Mouse (Mus musculus) liver, embryonic 15.5 days (tissue): ENCODE measurements around the gene Spem2. TPM values are rescaled to one million over a fixed set of nuclear protein-coding genes. Genes with fewer than 3 reads are reported as not detected.

Source experiments
- ATAC-seq: fragments of 200-750 bp; cut with Nextera tagmentation; 2 replicates; pipeline ENCODE4 v1.8.0; 2017; ENCODE audit warnings: moderate number of reproducible peaks, mild to moderate bottlenecking, moderate library complexity; ENCODE audit not compliant: insufficient read depth
- H3K27ac ChIP-seq: fragments of 300-500 bp; sonication (generic); replicated peaks from 2 replicates; pipeline ENCODE4 v1.5.1; 2015; ENCODE audit warnings: mild to moderate bottlenecking, inconsistent platforms
- H3K27me3 ChIP-seq: fragments of 300-500 bp; sonication (generic); 2 replicates; pipeline ENCODE4 v1.6.1; 2015; ENCODE audit warnings: mild to moderate bottlenecking, inconsistent platforms
- H3K36me3 ChIP-seq: fragments of 300-500 bp; sonication (generic); replicated peaks from 2 replicates; pipeline ENCODE4 v1.6.1; 2015; ENCODE audit warnings: moderate library complexity, mild to moderate bottlenecking, inconsistent platforms
- H3K4me1 ChIP-seq: fragments of 300-500 bp; sonication (generic); replicated peaks from 2 replicates; pipeline ENCODE4 v1.6.1; 2015; ENCODE audit warnings: inconsistent platforms
- H3K4me2 ChIP-seq: fragments of 300-500 bp; sonication (generic); 2 replicates; pipeline ENCODE4 v1.6.1; 2015; ENCODE audit warnings: moderate library complexity, mild to moderate bottlenecking, inconsistent platforms
- H3K4me3 ChIP-seq: fragments of 300-500 bp; sonication (generic); replicated peaks from 2 replicates; pipeline ENCODE4 v1.5.1; 2015; ENCODE audit warnings: mild to moderate bottlenecking, inconsistent platforms
- H3K9ac ChIP-seq: fragments of 300-500 bp; sonication (generic); 2 replicates; pipeline ENCODE4 v1.6.1; 2015; ENCODE audit warnings: moderate library complexity, mild to moderate bottlenecking, inconsistent platforms
- H3K9me3 ChIP-seq: fragments of 300-500 bp; sonication (generic); replicated peaks from 2 replicates; pipeline ENCODE4 v1.6.1; 2016; ENCODE audit warnings: inconsistent platforms
- WGBS: fragments of 180-500 bp; shearing (Covaris S2); methylation state at CpG from one replicate; pipeline ENCODE4 v1.1.7; 2015; ENCODE audit warnings: mixed read lengths; ENCODE audit not compliant: insufficient replicate concordance; 5-methylcytosine and 5-hydroxymethylcytosine counted together
- polyA plus RNA-seq: library from polyadenylated mRNA; unstranded; fragments of >200 nt; fragmentation: Nextera tagmentation; extraction: Ambion mirVana; gene quantifications from 2 replicates; pipeline ENCODE4 v1.2.1, GENCODE M21; 2015

Gene Spem2
- polyA plus RNA-seq, 1 experiment from 2014 or later, result not detected

DNA sequence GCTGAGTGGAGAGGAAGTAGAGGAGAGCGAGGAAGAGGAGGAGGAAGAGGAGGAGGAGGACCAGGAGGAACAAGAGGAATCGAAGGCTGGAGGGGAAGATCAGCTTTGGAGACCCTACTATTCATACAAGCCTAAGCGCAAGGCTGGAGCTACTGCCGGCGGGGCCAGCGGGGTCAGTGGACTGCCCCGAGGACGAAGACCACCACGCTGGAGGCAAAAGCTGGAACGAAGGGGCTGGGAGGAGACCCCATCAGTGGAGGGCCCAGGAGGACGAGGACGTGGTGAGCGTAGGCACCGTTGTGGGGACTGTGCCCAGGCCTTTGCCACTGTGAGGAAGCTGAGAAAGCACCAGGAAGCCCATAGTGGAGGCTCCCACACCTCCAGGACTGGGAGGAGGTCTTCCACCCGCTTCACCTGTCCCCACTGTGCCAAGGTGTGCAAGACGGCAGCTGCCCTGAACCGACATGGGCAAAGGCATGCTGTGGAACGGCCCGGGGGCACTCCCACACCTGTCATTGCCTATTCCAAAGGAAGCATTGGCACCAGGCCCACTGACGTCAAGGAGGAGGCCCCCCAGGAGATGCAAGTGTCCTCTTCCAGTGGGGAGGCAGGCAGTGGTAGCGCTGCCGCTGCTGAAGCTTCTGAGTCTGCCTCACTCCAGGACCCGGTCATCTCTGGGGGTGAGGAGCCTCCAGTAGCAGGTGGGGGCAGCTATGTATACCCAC, 39.8 kb downstream of the Spem2 start:
- no peak overlapping the region for H3K9ac ChIP-seq
- H3K4me3 ChIP-seq, result no peak overlapping the region
- 59% methylated on average over 23 of the region's 23 CpGs for WGBS
- no peak overlapping the region for H3K27ac ChIP-seq
- H3K4me1 ChIP-seq, result no peaks in the 10 kb centered on the region; the same call in 1 of the 2 replicates
- H3K36me3 ChIP-seq, result no peaks in the 10 kb centered on the region
- H3K9me3 ChIP-seq, result no peaks in the 10 kb centered on the region
- H3K27me3 ChIP-seq, result peaks cover 62% of the 10 kb centered on the region
- no peak for ATAC-seq
- H3K4me2 ChIP-seq, result no peak overlapping the region

DNA sequence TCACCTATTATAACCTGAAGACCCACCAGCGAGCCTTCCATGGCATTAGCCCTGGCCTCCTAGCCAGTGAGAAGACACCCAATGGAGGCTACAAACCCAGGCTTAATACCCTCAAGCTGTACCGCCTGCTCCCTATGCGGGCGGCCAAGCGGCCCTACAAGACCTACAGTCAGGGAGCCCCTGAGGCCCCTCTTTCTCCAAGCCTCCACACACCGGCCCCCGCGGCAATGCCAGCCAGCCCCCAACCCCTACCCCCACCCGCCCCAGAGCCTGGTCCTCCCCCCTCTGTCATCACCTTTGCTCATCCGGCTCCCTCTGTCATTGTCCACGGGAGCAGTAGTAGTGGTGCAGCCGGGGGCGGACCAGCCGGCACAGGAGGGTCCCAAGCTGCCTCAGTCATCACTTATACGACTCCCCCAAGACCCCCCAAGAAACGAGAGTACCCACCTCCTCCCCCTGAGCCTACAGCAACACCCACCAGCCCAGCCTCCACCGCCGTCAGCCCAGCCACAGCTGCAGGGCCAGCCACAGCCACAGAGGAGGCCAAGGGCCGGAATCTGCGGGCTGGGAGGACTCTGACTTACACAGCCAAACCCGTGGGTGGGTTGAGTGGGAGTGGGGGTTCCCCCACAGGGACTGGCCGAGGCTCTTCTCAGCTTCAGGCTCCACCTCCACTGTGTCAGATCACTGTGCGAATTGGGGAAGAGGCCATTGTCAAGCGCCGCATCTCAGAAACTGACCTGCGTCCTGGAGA, 40.6 kb downstream of the Spem2 start:
- no peak overlapping the region for H3K27ac ChIP-seq
- H3K36me3 ChIP-seq, result no peaks in the 10 kb centered on the region
- H3K9me3 ChIP-seq, result no peaks in the 10 kb centered on the region
- no peak overlapping the region for H3K9ac ChIP-seq
- H3K27me3 ChIP-seq, result peaks cover 61% of the 10 kb centered on the region
- 54% methylated on average over 26 of the region's 26 CpGs for WGBS
- H3K4me3 ChIP-seq, result no peak overlapping the region
- no peak for ATAC-seq
- H3K4me1 ChIP-seq, result no peaks in the 10 kb centered on the region; the same call in 1 of the 2 replicates
- no peak overlapping the region for H3K4me2 ChIP-seq

DNA sequence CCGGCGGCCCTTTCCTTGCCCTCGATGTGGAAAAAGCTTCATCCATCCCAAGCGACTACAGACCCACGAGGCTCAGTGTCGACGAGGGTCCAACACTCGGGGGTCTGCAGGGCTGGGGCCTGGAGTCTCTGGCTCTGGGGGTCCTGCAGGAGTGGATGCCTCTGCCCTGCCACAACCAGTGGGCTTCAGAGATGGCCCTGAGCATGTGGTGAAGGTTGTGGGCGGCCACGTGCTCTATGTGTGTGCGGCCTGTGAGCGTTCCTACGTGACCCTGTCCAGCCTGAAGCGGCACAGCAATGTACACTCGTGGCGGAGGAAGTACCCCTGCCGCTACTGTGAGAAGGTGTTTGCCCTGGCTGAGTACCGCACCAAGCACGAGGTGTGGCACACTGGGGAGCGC, 41.8 kb downstream of the Spem2 start:
- H3K27me3 ChIP-seq, result peaks cover 49% of the 10 kb centered on the region

GRCm38 (mm10) chr11:69775716-69776115, 42.5 kb downstream of the Spem2 start:
- ATAC-seq, result no peak
- H3K27me3 ChIP-seq, result peaks cover 42% of the 10 kb centered on the region

More for the DNA sequence above, 41.8 kb downstream of the Spem2 start:
- ATAC-seq, result no peak
- no peaks in the 10 kb centered on the region for H3K36me3 ChIP-seq
- 74% methylated on average over 20 of the region's 20 CpGs for WGBS
- H3K9ac ChIP-seq, result no peak overlapping the region
- no peak overlapping the region for H3K4me3 ChIP-seq
- H3K27ac ChIP-seq, result no peak overlapping the region
- H3K9me3 ChIP-seq, result no peaks in the 10 kb centered on the region
- H3K4me2 ChIP-seq, result no peak overlapping the region
- no peaks in the 10 kb centered on the region; the same call in 1 of the 2 replicates for H3K4me1 ChIP-seq

DNA sequence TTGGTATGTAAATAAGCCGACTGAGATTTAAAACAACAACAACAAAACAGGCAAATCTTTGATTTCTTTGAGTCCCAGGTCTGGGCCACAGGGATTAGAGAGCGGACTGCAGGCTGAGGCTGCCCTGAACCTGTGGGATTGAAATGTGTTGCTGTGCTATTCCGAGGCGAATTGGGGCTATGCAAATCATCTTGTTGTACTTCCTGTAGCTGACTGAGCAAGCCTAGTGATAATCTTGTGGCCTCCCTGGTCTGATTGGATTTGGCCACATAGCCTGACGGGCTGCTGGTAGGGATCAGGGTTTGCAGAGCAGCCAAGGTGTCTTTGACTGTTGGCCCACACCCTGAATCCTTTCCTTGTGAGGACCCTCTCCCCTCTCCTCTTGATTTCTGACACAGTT, 43.3 kb downstream of the Spem2 start:
- no peak overlapping the region for H3K4me2 ChIP-seq
- ATAC-seq, result no peak
- H3K4me1 ChIP-seq, result no peaks in the 10 kb centered on the region; the same call in 1 of the 2 replicates
- WGBS, result 33% methylated on average over 5 of the region's 5 CpGs
- H3K9me3 ChIP-seq, result no peaks in the 10 kb centered on the region
- H3K4me3 ChIP-seq, result no peak overlapping the region
- H3K9ac ChIP-seq, result no peak overlapping the region
- H3K27me3 ChIP-seq, result peaks cover 34% of the 10 kb centered on the region
- H3K36me3 ChIP-seq, result no peaks in the 10 kb centered on the region
- H3K27ac ChIP-seq, result no peak overlapping the region

More at GRCm38 (mm10) chr11:69775716-69776115, 42.5 kb downstream of the Spem2 start:
- WGBS, result 65% methylated on average over 10 of the region's 10 CpGs
- Histone ChIP-seq H3K9ac (no peak overlapping the region), H3K36me3 (no peaks in the 10 kb centered on the region), H3K4me3 (no peak overlapping the region), H3K27ac (no peak overlapping the region), H3K4me2 (no peak overlapping the region), H3K4me1 (no peaks in the 10 kb centered on the region; the same call in 1 of the 2 replicates), H3K9me3 (no peaks in the 10 kb centered on the region)

- peak overlapping the region; percentile 94 for H3K4me2 ChIP-seq
- peaks cover 15% of the 10 kb centered on the region for H3K27me3 ChIP-seq
- H3K36me3 ChIP-seq, result no peaks in the 10 kb centered on the region
- ATAC-seq, result no peak
- no peaks in the 10 kb centered on the region for H3K9me3 ChIP-seq
- no peak overlapping the region for H3K27ac ChIP-seq
- H3K4me1 ChIP-seq, result peaks cover 31% of the 10 kb centered on the region
- no peak overlapping the region for H3K4me3 ChIP-seq
- H3K9ac ChIP-seq, result no peak overlapping the region
- WGBS, result 59% methylated on average over 4 of the region's 4 CpGs
These were observed 50.7 kb downstream of the Spem2 start for GRCm38 (mm10) chr11:69767625-69767909.

DNA sequence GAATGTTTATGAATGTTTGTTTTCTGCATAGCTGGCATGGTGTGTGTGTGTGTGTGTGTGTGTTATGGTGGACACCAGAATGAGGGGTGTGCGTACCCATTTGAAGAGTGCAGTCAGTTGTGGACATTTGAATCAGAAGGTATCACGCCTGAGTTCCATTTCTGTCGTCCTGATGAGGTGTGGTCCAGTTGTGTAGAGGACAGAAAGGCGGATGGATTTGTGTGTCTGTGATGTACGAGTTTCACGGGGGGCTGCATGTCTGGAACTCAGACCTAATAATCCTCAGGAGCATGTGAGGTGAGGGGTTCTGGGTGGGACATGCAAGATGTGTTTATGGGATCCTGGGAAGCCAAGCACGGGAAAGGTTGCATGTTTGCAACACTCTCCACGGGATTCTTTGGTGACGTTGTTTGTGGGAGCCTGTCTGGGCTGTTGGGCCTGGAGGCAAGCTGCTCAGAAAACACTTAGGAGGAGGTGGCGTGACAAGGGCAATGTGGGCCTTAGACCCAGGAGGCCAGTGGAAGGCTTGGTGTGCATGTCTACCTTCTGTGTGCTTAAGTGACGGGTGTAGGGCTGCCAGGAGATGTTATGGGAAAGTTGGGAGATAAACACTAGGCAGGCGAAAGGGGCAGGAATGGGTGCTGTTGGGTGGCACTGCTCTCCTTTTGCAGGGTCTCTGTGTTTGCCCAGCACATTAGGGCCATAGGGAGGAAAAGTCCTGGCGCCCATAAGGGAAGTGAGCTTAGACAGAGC, 51.2 kb downstream of the Spem2 start:
- Histone ChIP-seq H3K4me3 (peak overlapping the region; percentile 72), H3K9ac (no peak overlapping the region; the same call in 1 of the 2 replicates), H3K27me3 (peaks cover 15% of the 10 kb centered on the region), H3K9me3 (no peaks in the 10 kb centered on the region), H3K4me2 (peak overlapping the region; percentile 94), H3K36me3 (no peaks in the 10 kb centered on the region), H3K4me1 (peaks cover 31% of the 10 kb centered on the region), H3K27ac (no peak overlapping the region; the same call in 1 of the 2 replicates)
- 64% methylated on average over 13 of the region's 13 CpGs for WGBS
- ATAC-seq, result no peak

Other genes starting within 250 kb of the Spem2 start
- gene Wrap53, start 238.2 kb downstream of the Spem2 start, polyA plus RNA-seq, result 15.9 and 16.9 TPM in 2 replicates
- gene Trp53, start 238.1 kb downstream of the Spem2 start, polyA plus RNA-seq, result 62.4 and 63.8 TPM in 2 replicates
- 14.1 and 14.7 TPM in 2 replicates for gene Atp1b2, start 212.5 kb downstream of the Spem2 start, polyA plus RNA-seq
- gene Shbg, start 200.6 kb downstream of the Spem2 start, polyA plus RNA-seq, result 26.6 and 27.2 TPM in 2 replicates
- 10.2 and 11.1 TPM in 2 replicates for gene Sat2, start 196.4 kb downstream of the Spem2 start, polyA plus RNA-seq
- gene Fxr2, start 185.5 kb downstream of the Spem2 start, polyA plus RNA-seq, result 7.3 and 9.7 TPM in 2 replicates
- not detected in 2 replicates for gene Sox15, start 163.2 kb downstream of the Spem2 start, polyA plus RNA-seq
- 34.1 and 35.2 TPM in 2 replicates for gene Mpdu1, start 155.8 kb downstream of the Spem2 start, polyA plus RNA-seq
- 28.2 and 31.4 TPM in 2 replicates for gene Cd68, start 152.3 kb downstream of the Spem2 start, polyA plus RNA-seq
- 228 and 232 TPM in 2 replicates for gene Eif4a1, start 146.0 kb downstream of the Spem2 start, polyA plus RNA-seq
- gene Senp3, start 136.4 kb downstream of the Spem2 start, polyA plus RNA-seq, result 23.9 and 27.2 TPM in 2 replicates
- gene Tnfsf13, start 132.7 kb downstream of the Spem2 start, polyA plus RNA-seq, result 0.15 and 0.64 TPM in 2 replicates
- gene Tnfsf12, start 122.6 kb downstream of the Spem2 start, polyA plus RNA-seq, result 2.1 and 2.6 TPM in 2 replicates
- gene Tnfsfm13, start 122.4 kb downstream of the Spem2 start, polyA plus RNA-seq, result 0.85 and 0.89 TPM in 2 replicates
- 10.2 and 10.4 TPM in 2 replicates for gene Polr2a, start 59.8 kb downstream of the Spem2 start, polyA plus RNA-seq
- gene Slc35g3, start 56.5 kb downstream of the Spem2 start, polyA plus RNA-seq, result not detected in 2 replicates
- gene Zbtb4, start 52.6 kb downstream of the Spem2 start, polyA plus RNA-seq, result 0.43 and 0.92 TPM in 2 replicates
- gene Chrnb1, start 22.5 kb downstream of the Spem2 start, polyA plus RNA-seq, result 0.84 and 1.3 TPM in 2 replicates
- 0.16 and 0.18 TPM in 2 replicates for gene Fgf11, start 16.6 kb downstream of the Spem2 start, polyA plus RNA-seq
- 0.69 and 0.94 TPM in 2 replicates for gene Tmem102, start 12.8 kb downstream of the Spem2 start, polyA plus RNA-seq
- not detected in 2 replicates for gene Gm39566, start 3.2 kb downstream of the Spem2 start, polyA plus RNA-seq
- not detected in 2 replicates for gene Spem1, start 3.7 kb upstream of the Spem2 start, polyA plus RNA-seq
- gene Nlgn2, start 19.3 kb upstream of the Spem2 start, polyA plus RNA-seq, result 0.54 and 0.64 TPM in 2 replicates
- gene Tmem256, start 20.0 kb upstream of the Spem2 start, polyA plus RNA-seq, result 336 and 387 TPM in 2 replicates
- gene Plscr3, start 27.9 kb upstream of the Spem2 start, polyA plus RNA-seq, result 26.1 and 28.0 TPM in 2 replicates
- gene Tnk1, start 40.3 kb upstream of the Spem2 start, polyA plus RNA-seq, result 0.60 and 0.62 TPM in 2 replicates
- gene Tmem95, start 59.6 kb upstream of the Spem2 start, polyA plus RNA-seq, result not detected in 2 replicates
- gene Kctd11, start 62.9 kb upstream of the Spem2 start, polyA plus RNA-seq, result 1.2 and 1.4 TPM in 2 replicates
- 5.9 and 7.2 TPM in 2 replicates for gene Acap1, start 77.1 kb upstream of the Spem2 start, polyA plus RNA-seq
- 0.89 and 1.0 TPM in 2 replicates for gene 2810408A11Rik, start 82.5 kb upstream of the Spem2 start, polyA plus RNA-seq
- 2.7 and 3.1 TPM in 2 replicates for gene Neurl4, start 82.6 kb upstream of the Spem2 start, polyA plus RNA-seq
- gene Gps2, start 95.4 kb upstream of the Spem2 start, polyA plus RNA-seq, result 90.6 and 98.4 TPM in 2 replicates
- 1,245 and 1,257 TPM in 2 replicates for gene Eif5a, start 103.5 kb upstream of the Spem2 start, polyA plus RNA-seq
- gene Ybx2, start 117.3 kb upstream of the Spem2 start, polyA plus RNA-seq, result not detected in 2 replicates
- 19.9 and 22.1 TPM in 2 replicates for gene Slc2a4, start 129.7 kb upstream of the Spem2 start, polyA plus RNA-seq
- gene Cldn7, start 146.3 kb upstream of the Spem2 start, polyA plus RNA-seq, result 4.5 and 6.6 TPM in 2 replicates
- gene Ctdnep1, start 162.7 kb upstream of the Spem2 start, polyA plus RNA-seq, result 8.9 and 11.9 TPM in 2 replicates
- gene Elp5, start 164.1 kb upstream of the Spem2 start, polyA plus RNA-seq, result 58.1 and 60.5 TPM in 2 replicates
- gene Gabarap, start 172.7 kb upstream of the Spem2 start, polyA plus RNA-seq, result 252 and 262 TPM in 2 replicates
- 23.1 and 24.0 TPM in 2 replicates for gene Phf23, start 177.3 kb upstream of the Spem2 start, polyA plus RNA-seq
- gene Dvl2, start 182.1 kb upstream of the Spem2 start, polyA plus RNA-seq, result 5.3 and 5.5 TPM in 2 replicates
- gene Acadvl, start 196.9 kb upstream of the Spem2 start, polyA plus RNA-seq, result 111 and 124 TPM in 2 replicates
- gene Dlg4, start 198.5 kb upstream of the Spem2 start, polyA plus RNA-seq, result 0.63 and 0.93 TPM in 2 replicates
- 6.8 and 7.3 TPM in 2 replicates for gene Asgr1, start 235.6 kb upstream of the Spem2 start, polyA plus RNA-seq